Mouse (Mus musculus): ENCODE measurements around the gene Itgad. TPM values are rescaled to one million over a fixed set of nuclear protein-coding genes. Genes with fewer than 3 reads are reported as not detected.
"Not testable (repeated sequence)": the region's sequence is repeated elsewhere in the genome, so short reads cannot be mapped to it uniquely, and the experiment has no call there.

The Itgad gene
- polyA plus RNA-seq, 1 experiment from 2014 or later = not detected

DNA sequence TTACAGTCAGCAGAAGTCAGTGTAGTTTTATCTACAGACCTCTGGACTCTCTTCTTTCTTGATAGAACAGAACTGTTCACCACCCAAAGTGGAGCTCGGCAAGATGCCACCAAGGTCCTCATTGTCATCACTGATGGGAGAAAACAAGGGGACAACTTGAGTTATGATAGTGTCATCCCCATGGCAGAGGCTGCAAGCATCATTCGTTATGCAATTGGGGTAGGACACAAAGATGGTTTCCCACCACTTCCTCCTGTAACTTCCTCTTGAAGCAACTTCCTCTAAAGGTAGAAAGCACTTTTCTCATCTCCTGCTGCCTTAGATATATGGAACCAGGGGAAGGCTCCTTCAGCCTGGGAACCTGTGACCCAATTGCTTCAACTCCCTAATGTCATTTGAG is 20.6 kb upstream of the Itgad start:
- Histone ChIP-seq H3K9me3 (no peaks in the 10 kb centered on the region), H3K4me3 (no peak overlapping the region), H3K27ac (no peak overlapping the region), H3K4me1 (no peaks in the 10 kb centered on the region), H3K4me2 (no peak overlapping the region), H3K36me3 (no peaks in the 10 kb centered on the region), H3K9ac (no peak overlapping the region), H3K27me3 (no peaks in the 10 kb centered on the region)
- WGBS = 83% methylated on average over 2 of the region's 2 CpGs
- ATAC-seq (ENCODE audit: insufficient number of reproducible peaks, low FRiP score, low TSS enrichment, low read depth) = no peak

GRCm38 (mm10) chr7:128136927-128137326 is 17.2 kb upstream of the Itgad start:
- Histone ChIP-seq H3K27ac (no peak overlapping the region), H3K4me2 (no peak overlapping the region), H3K36me3 (no peaks in the 10 kb centered on the region), H3K27me3 (no peaks in the 10 kb centered on the region), H3K4me1 (no peaks in the 10 kb centered on the region), H3K4me3 (no peak overlapping the region), H3K9me3 (no peaks in the 10 kb centered on the region), H3K9ac (no peak overlapping the region)
- ATAC-seq (ENCODE audit: insufficient number of reproducible peaks, low FRiP score, low TSS enrichment, low read depth) = no peak
- 50% methylated on average over 4 of the region's 4 CpGs for WGBS

DNA sequence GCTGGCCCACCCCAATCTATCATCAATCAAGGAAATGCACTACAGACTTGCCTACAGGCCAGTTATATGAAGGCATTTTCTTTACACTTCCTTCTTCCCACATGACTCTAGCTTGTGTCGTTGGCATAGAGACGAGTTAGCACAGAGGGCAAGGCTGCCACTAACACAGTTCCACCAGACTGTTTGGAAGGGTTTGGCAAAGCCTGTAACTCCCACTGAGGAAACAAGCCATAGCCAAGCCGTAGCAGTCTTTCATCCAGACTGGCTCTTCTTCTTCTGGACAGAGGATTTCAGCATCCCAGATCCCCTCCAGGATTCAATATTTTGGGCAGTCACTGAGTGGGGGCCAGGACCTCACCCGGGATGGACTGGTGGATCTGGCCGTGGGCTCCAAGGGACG is 14.6 kb upstream of the Itgad start:
- WGBS = 89% methylated on average over 6 of the region's 6 CpGs
- no peak overlapping the region for H3K4me2 ChIP-seq

GRCm38 (mm10) chr7:128150970-128151369 is 3.2 kb upstream of the Itgad start:
- Histone ChIP-seq H3K4me2 (no peak overlapping the region), H3K27me3 (no peaks in the 10 kb centered on the region), H3K9me3 (no peaks in the 10 kb centered on the region), H3K36me3 (no peaks in the 10 kb centered on the region), H3K27ac (no peak overlapping the region), H3K4me1 (no peaks in the 10 kb centered on the region), H3K4me3 (no peak overlapping the region), H3K9ac (no peak overlapping the region)
- 71% methylated on average over 8 of the region's 8 CpGs for WGBS
- ATAC-seq (ENCODE audit: insufficient number of reproducible peaks, low FRiP score, low TSS enrichment, low read depth) = no peak

More for the DNA sequence above, 14.6 kb upstream of the Itgad start:
- Histone ChIP-seq H3K4me3 (no peak overlapping the region), H3K4me1 (no peaks in the 10 kb centered on the region), H3K9me3 (no peaks in the 10 kb centered on the region), H3K27me3 (no peaks in the 10 kb centered on the region), H3K27ac (no peak overlapping the region), H3K9ac (no peak overlapping the region), H3K36me3 (no peaks in the 10 kb centered on the region)
- ATAC-seq (ENCODE audit: insufficient number of reproducible peaks, low FRiP score, low TSS enrichment, low read depth) = no peak

DNA sequence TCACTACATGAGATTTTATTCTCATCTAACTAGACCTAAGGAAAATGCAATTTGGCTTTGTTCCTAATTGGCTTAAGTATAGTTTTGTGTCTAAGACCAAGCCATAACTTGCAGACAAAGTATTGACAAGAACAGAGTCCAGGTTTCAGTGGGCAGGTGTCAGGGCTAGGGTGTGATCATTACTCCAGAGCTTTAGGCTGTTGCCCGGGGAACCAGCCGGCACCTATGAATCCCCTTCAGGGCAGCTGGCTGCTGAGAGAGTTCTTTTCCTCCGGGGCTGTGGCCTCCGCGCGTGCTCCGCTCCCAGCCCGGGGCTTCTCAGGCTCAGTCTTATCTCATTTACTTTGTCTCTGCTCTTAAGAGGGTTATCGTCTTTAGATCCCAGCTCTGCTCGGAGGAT is 748 bp downstream of the Itgad start:
- Histone ChIP-seq H3K36me3 (no peaks in the 10 kb centered on the region), H3K4me3 (no peak overlapping the region), H3K27ac (no peak overlapping the region), H3K9me3 (no peaks in the 10 kb centered on the region), H3K4me2 (no peak overlapping the region), H3K27me3 (no peaks in the 10 kb centered on the region), H3K9ac (no peak overlapping the region), H3K4me1 (no peaks in the 10 kb centered on the region)
- 63% methylated on average over 10 of the region's 10 CpGs for WGBS
- ATAC-seq (ENCODE audit: insufficient number of reproducible peaks, low FRiP score, low TSS enrichment, low read depth) = no peak

GRCm38 (mm10) chr7:128158688-128159354 is 4.6 kb downstream of the Itgad start:
- H3K9ac ChIP-seq; H3K4me3 ChIP-seq; H3K27ac ChIP-seq; ATAC-seq (ENCODE audit: insufficient number of reproducible peaks, low FRiP score, low TSS enrichment, low read depth); H3K36me3 ChIP-seq; H3K4me2 ChIP-seq; H3K27me3 ChIP-seq; H3K9me3 ChIP-seq; H3K4me1 ChIP-seq: not testable (repeated sequence)
- WGBS = 54% methylated on average over 8 of the region's 8 CpGs

GRCm38 (mm10) chr7:128164001-128164400 is 9.8 kb downstream of the Itgad start:
- H3K27ac ChIP-seq = no peak overlapping the region
- no peak overlapping the region for H3K4me3 ChIP-seq
- H3K36me3 ChIP-seq = no peaks in the 10 kb centered on the region
- H3K9ac ChIP-seq = no peak overlapping the region
- H3K27me3 ChIP-seq = no peaks in the 10 kb centered on the region
- no peak for ATAC-seq (ENCODE audit: insufficient number of reproducible peaks, low FRiP score, low TSS enrichment, low read depth)
- H3K4me2 ChIP-seq = no peak overlapping the region
- H3K4me1 ChIP-seq = no peaks in the 10 kb centered on the region
- no peaks in the 10 kb centered on the region for H3K9me3 ChIP-seq
- WGBS = 94% methylated on average over 4 of the region's 4 CpGs

DNA sequence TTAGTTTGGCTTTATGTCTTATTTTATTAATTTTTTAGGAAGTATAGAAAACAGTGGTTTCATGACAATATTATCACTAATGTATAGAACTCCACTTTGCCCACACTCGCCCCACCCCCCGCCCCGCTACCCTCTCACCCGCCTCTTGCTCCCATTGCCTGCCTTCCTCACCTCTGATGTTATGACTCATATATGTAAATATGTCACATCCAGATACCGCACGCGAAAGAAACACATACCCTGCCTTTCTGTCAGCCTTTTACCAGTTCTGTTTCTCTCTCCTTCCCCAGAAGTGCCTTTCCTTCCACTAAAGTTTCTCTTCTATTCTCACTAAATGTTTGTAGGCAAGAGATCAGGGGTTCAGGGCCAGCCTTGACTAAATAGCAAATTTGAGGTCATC is 12.2 kb downstream of the Itgad start:
- ATAC-seq (ENCODE audit: insufficient number of reproducible peaks, low FRiP score, low TSS enrichment, low read depth) = no peak
- H3K27ac ChIP-seq = no peak overlapping the region
- no peak overlapping the region for H3K4me2 ChIP-seq
- H3K36me3 ChIP-seq = no peaks in the 10 kb centered on the region
- no peaks in the 10 kb centered on the region for H3K4me1 ChIP-seq
- WGBS = 88% methylated on average over 7 of the region's 7 CpGs
- H3K9ac ChIP-seq = no peak overlapping the region
- H3K4me3 ChIP-seq = no peak overlapping the region
- H3K9me3 ChIP-seq = no peaks in the 10 kb centered on the region
- H3K27me3 ChIP-seq = no peaks in the 10 kb centered on the region

DNA sequence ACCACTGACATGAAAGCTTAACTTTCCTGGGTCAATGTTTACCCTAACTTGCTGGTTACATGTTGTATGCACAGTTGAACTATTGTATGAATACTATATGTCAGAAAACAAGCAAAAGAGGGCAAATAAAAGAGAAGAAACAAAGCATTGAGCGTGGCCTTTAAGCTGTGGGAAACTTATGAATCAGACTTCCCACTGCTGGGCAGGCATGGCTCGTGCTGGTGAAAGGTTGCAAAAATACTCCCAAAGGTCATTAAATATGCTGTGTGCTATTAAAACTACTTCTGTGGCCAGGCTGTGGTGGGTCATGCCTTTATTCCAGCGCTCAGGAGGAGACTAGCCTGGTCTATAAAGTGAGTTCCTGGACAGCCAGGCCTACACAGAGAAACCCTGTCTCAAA is 15.8 kb downstream of the Itgad start:
- Histone ChIP-seq H3K27ac (no peak overlapping the region), H3K4me1 (no peaks in the 10 kb centered on the region), H3K36me3 (no peaks in the 10 kb centered on the region), H3K27me3 (no peaks in the 10 kb centered on the region), H3K4me2 (no peak overlapping the region), H3K9me3 (no peaks in the 10 kb centered on the region), H3K4me3 (no peak overlapping the region), H3K9ac (no peak overlapping the region)
- 62% methylated on average over 3 of the region's 3 CpGs for WGBS
- ATAC-seq (ENCODE audit: insufficient number of reproducible peaks, low FRiP score, low TSS enrichment, low read depth) = no peak

DNA sequence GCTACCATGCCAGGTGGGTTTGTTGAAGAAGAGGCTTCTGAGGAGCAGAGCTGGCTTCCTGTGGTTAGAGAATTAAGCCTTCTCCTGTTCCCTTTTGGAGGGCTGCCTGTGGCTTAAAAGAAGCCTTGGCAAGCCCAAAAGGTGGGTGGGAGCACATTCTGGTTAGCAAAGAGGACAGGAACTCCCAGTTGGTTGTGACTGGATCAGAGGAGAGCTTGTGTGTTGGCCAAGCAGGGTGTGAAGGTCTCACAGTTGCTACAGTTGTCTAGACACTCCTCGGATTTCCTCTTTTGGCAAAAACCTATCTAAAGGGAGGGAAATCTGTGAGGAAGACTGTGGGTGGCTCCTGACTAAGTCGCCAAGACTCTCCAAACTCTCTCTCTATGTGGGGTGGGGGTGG is 24.2 kb downstream of the Itgad start:
- Histone ChIP-seq H3K4me1 (no peaks in the 10 kb centered on the region), H3K9me3 (no peaks in the 10 kb centered on the region), H3K9ac (no peak overlapping the region), H3K27me3 (no peaks in the 10 kb centered on the region), H3K4me3 (no peak overlapping the region), H3K4me2 (no peak overlapping the region), H3K27ac (no peak overlapping the region), H3K36me3 (no peaks in the 10 kb centered on the region)
- WGBS = 60% methylated on average over 2 of the region's 2 CpGs
- ATAC-seq (ENCODE audit: insufficient number of reproducible peaks, low FRiP score, low TSS enrichment, low read depth) = no peak

DNA sequence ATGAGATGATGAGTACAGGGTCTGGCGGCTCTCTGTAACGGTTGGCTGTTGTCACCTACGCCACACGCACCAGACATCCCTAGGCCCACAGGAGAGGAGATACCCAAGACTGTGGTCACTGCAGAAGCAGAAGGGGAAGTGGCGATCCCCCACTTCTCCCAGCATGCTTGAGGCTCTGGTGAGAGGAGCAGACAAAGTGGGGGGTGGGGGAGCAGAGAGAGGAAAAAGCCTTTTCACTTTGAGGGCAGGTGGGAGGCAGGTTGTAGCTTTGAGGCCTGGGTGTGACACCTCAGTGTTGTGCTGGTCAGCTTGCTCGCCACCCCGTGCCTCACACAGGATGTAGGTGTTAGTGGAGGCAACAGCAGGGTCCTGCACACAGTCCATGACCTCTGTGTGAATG is 25.9 kb downstream of the Itgad start:
- WGBS = 69% methylated on average over 7 of the region's 7 CpGs
- ATAC-seq (ENCODE audit: insufficient number of reproducible peaks, low FRiP score, low TSS enrichment, low read depth) = no peak
- H3K27ac ChIP-seq = no peak overlapping the region
- H3K9ac ChIP-seq = no peak overlapping the region
- no peaks in the 10 kb centered on the region for H3K27me3 ChIP-seq
- no peaks in the 10 kb centered on the region for H3K4me1 ChIP-seq
- no peaks in the 10 kb centered on the region for H3K36me3 ChIP-seq
- no peak overlapping the region for H3K4me2 ChIP-seq
- H3K4me3 ChIP-seq = no peak overlapping the region
- H3K9me3 ChIP-seq = no peaks in the 10 kb centered on the region

- no peaks in the 10 kb centered on the region for H3K36me3 ChIP-seq
- H3K4me1 ChIP-seq = no peaks in the 10 kb centered on the region
- H3K27me3 ChIP-seq = no peaks in the 10 kb centered on the region
- no peak for ATAC-seq (ENCODE audit: insufficient number of reproducible peaks, low FRiP score, low TSS enrichment, low read depth)
- H3K4me2 ChIP-seq = no peak overlapping the region
- no peaks in the 10 kb centered on the region for H3K9me3 ChIP-seq
- H3K27ac ChIP-seq = no peak overlapping the region
- 52% methylated on average over 6 of the region's 6 CpGs for WGBS
- no peak overlapping the region for H3K9ac ChIP-seq
- H3K4me3 ChIP-seq = no peak overlapping the region
Measured at GRCm38 (mm10) chr7:128180546-128180945, 26.4 kb downstream of the Itgad start.

GRCm38 (mm10) chr7:128181691-128182090 is 27.5 kb downstream of the Itgad start:
- Histone ChIP-seq H3K4me1 (no peaks in the 10 kb centered on the region), H3K9me3 (no peaks in the 10 kb centered on the region), H3K4me2 (no peak overlapping the region), H3K27ac (no peak overlapping the region), H3K4me3 (no peak overlapping the region), H3K27me3 (no peaks in the 10 kb centered on the region), H3K36me3 (no peaks in the 10 kb centered on the region), H3K9ac (no peak overlapping the region)
- ATAC-seq (ENCODE audit: insufficient number of reproducible peaks, low FRiP score, low TSS enrichment, low read depth) = no peak
- WGBS = 87% methylated on average over 10 of the region's 10 CpGs

All from limb, embryonic 15.5 days (tissue).